Mouse (Mus musculus): ENCODE data around the gene Twf1.

- 0 out of 2 replicates have a peak, but pooled peaks have one; percentile 34 for TF ChIP-seq EP300 (IDR thresholded peaks at IDR 0.05; ENCODE audit: insufficient read depth, low read depth, low read length)
- TF ChIP-seq CTCF (IDR thresholded peaks at IDR 0.05): peak; percentile 98
These were observed 32.2 kb downstream of the Twf1 start for GRCm38 (mm10) chr15:94557442-94557841.
